Mouse (Mus musculus): ENCODE measurements around the gene Zfp654. TPM values are rescaled to one million over a fixed set of nuclear protein-coding genes. Genes with fewer than 3 reads are reported as not detected.

Zfp654 gene
- polyA plus RNA-seq, 2 experiments, result 8.0 to 8.1 TPM

DNA sequence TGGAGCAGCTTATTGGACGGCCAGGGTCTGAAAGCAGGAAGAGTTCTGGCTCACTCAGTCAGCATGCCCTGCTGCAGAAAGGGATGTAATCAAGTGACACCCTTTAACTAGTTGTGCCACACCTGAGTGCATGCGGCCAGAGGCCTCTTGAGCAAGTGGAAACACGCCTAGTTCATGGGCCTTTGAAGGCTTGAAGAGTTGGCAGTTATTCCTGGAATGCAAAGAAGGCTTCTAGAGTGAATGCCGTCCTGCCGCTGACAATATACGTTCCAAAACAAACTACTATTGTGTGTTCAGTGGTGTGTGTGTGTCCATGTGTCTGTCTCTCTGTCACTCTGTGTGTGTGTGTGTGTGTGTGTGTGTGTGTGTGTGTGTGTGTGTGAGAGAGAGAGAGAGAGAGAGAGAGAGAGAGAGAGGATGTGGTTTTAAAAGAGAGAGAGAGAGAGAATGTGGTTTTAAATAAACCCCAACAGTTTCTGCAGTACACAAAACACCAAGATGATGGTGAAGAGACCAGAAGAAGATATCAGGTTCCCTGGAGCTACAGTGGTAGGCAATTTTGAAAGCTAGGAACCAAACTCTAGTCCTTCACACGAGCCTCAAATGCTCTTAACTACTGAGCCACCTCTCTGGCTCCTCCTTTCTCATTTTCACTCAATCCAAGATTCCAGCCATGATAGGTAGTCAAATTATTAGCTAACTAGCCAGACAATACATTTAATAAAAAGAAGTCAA lies 93.6 kb downstream of the Zfp654 start:
- ATAC-seq (ENCODE audit: low FRiP score, low read depth), result no peak
- Histone ChIP-seq H3K9me3 (ENCODE audit: control insufficient read depth, low read length) (peaks cover 2% of the 10 kb centered on the region), H3K4me3 (replicated peaks; ENCODE audit: low read length) (no peak overlapping the region), H3K4me2 (replicated peaks; ENCODE audit: low read depth, low read length, severe bottlenecking) (no peak overlapping the region), H3K27me3 (ENCODE audit: control insufficient read depth, insufficient read depth, low read length) (no peaks in the 10 kb centered on the region), H3K4me1 (ENCODE audit: control insufficient read depth, insufficient read depth, low read length) (no peaks in the 10 kb centered on the region), H3K9ac (ENCODE audit: low read depth, low read length, severe bottlenecking) (no peak overlapping the region), H3K27ac (replicated peaks; ENCODE audit: low read depth, low read length) (no peak overlapping the region), H3K36me3 (ENCODE audit: control insufficient read depth, insufficient read depth, low read length) (peaks cover 5% of the 10 kb centered on the region; the same call in 1 of the 2 replicates)
- 77% methylated on average over 7 of the region's 7 CpGs for WGBS
- no peak for TF ChIP-seq POLR2A (IDR thresholded peaks at IDR 0.05; ENCODE audit: borderline replicate concordance, extremely low read depth, insufficient read depth, insufficient read length)
- DNase-seq (ENCODE audit: low spot score), result no peak

DNA sequence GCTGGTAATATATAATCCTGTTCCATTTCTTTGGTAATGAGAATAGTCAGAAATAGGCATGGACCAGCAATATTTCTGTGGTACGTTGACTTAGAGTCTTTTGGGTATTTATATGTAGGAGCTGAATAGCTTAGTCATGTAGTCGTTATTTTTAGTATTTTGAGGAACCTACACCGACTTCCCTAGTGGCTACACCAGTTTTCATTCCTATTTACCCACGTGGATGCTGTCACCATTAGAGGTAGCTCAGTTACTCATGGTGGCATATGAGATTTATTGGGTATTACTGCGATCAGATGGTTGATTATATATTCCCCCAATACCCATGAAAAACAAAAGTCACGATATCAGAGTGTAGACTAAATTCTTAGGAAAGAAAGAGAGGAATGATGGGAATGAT lies 95.1 kb downstream of the Zfp654 start:
- no peaks in the 10 kb centered on the region for H3K9me3 ChIP-seq (ENCODE audit: control insufficient read depth, low read length)
- no peak overlapping the region for H3K27ac ChIP-seq (replicated peaks; ENCODE audit: low read depth, low read length)

GRCm38 (mm10) chr16:64754743-64755139 lies 96.7 kb downstream of the Zfp654 start:
- Histone ChIP-seq H3K9me3 (ENCODE audit: control insufficient read depth, low read length) (no peaks in the 10 kb centered on the region), H3K36me3 (ENCODE audit: control insufficient read depth, insufficient read depth, low read length) (no peaks in the 10 kb centered on the region), H3K4me1 (ENCODE audit: control insufficient read depth, insufficient read depth, low read length) (no peaks in the 10 kb centered on the region), H3K4me3 (replicated peaks; ENCODE audit: low read length) (no peak overlapping the region), H3K27ac (replicated peaks; ENCODE audit: low read depth, low read length) (no peak overlapping the region), H3K9ac (ENCODE audit: low read depth, low read length, severe bottlenecking) (no peak overlapping the region), H3K27me3 (ENCODE audit: control insufficient read depth, insufficient read depth, low read length) (no peaks in the 10 kb centered on the region), H3K4me2 (replicated peaks; ENCODE audit: low read depth, low read length, severe bottlenecking) (no peak overlapping the region)
- DNase-seq (ENCODE audit: low spot score) (peak; percentile 79), ATAC-seq (ENCODE audit: low FRiP score, low read depth) (peak; percentile 33)
- WGBS, result 37% methylated on average over 3 of the region's 3 CpGs
- TF ChIP-seq POLR2A (IDR thresholded peaks at IDR 0.05; ENCODE audit: borderline replicate concordance, extremely low read depth, insufficient read depth, insufficient read length), result no peak

More for the DNA sequence above, 95.1 kb downstream of the Zfp654 start:
- no peaks in the 10 kb centered on the region for H3K27me3 ChIP-seq (ENCODE audit: control insufficient read depth, insufficient read depth, low read length)
- H3K4me1 ChIP-seq (ENCODE audit: control insufficient read depth, insufficient read depth, low read length), result no peaks in the 10 kb centered on the region
- ATAC-seq (ENCODE audit: low FRiP score, low read depth) (no peak), DNase-seq (ENCODE audit: low spot score) (no peak)
- no peak for TF ChIP-seq POLR2A (IDR thresholded peaks at IDR 0.05; ENCODE audit: borderline replicate concordance, extremely low read depth, insufficient read depth, insufficient read length)
- no peak overlapping the region for H3K4me3 ChIP-seq (replicated peaks; ENCODE audit: low read length)
- WGBS, result 66% methylated on average over 6 of the region's 6 CpGs
- no peak overlapping the region for H3K4me2 ChIP-seq (replicated peaks; ENCODE audit: low read depth, low read length, severe bottlenecking)
- H3K36me3 ChIP-seq (ENCODE audit: control insufficient read depth, insufficient read depth, low read length), result no peaks in the 10 kb centered on the region
- H3K9ac ChIP-seq (ENCODE audit: low read depth, low read length, severe bottlenecking), result no peak overlapping the region

DNA sequence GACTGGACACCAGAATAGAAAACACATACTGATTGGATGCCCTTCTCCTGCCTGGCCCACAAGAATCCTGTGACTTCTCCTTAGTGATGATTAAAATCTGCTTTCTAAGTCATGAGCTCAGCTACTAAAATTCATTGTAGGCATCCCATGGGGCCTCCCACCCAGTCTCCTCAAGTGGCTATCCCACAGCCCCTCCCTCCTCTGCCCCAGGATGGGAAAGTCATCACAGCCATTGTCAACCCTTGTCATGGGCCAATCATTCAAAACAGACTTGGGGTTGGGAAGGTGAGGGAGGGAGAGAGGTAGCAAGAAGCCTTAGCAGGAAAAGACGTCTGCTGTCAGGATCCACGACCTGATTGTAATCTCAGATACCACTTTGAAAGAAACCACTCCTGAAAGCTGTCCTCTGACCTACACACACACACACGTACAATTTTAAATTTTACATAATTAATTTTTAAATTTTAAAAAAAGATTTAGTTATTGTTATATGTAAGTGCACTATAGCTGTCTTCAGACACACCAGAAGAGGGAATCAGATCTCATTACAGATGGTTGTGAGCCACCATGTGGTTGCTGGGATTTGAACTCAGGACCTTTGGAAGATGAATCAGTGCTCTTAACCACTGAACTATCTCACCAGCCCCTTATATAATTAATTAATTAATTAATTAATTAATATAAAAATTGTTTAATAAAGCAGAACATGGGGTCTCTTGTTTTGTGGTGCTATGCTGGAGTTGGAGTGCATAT lies 97.3 kb downstream of the Zfp654 start:
- no peak for DNase-seq (ENCODE audit: low spot score)
- Histone ChIP-seq H3K9ac (ENCODE audit: low read depth, low read length, severe bottlenecking) (no peak overlapping the region), H3K4me1 (ENCODE audit: control insufficient read depth, insufficient read depth, low read length) (no peaks in the 10 kb centered on the region), H3K9me3 (ENCODE audit: control insufficient read depth, low read length) (no peaks in the 10 kb centered on the region), H3K4me3 (replicated peaks; ENCODE audit: low read length) (no peak overlapping the region), H3K4me2 (replicated peaks; ENCODE audit: low read depth, low read length, severe bottlenecking) (no peak overlapping the region), H3K27ac (replicated peaks; ENCODE audit: low read depth, low read length) (no peak overlapping the region), H3K36me3 (ENCODE audit: control insufficient read depth, insufficient read depth, low read length) (no peaks in the 10 kb centered on the region), H3K27me3 (ENCODE audit: control insufficient read depth, insufficient read depth, low read length) (no peaks in the 10 kb centered on the region)
- ATAC-seq (ENCODE audit: low FRiP score, low read depth), result no peak
- 69% methylated on average over 3 of the region's 3 CpGs for WGBS
- no peak for TF ChIP-seq POLR2A (IDR thresholded peaks at IDR 0.05; ENCODE audit: borderline replicate concordance, extremely low read depth, insufficient read depth, insufficient read length)

- Histone ChIP-seq H3K36me3 (ENCODE audit: control insufficient read depth, insufficient read depth, low read length) (no peaks in the 10 kb centered on the region), H3K27ac (replicated peaks; ENCODE audit: low read depth, low read length) (no peak overlapping the region), H3K4me3 (replicated peaks; ENCODE audit: low read length) (no peak overlapping the region), H3K9me3 (ENCODE audit: control insufficient read depth, low read length) (peaks cover 4% of the 10 kb centered on the region; the same call in 1 of the 2 replicates), H3K4me2 (replicated peaks; ENCODE audit: low read depth, low read length, severe bottlenecking) (no peak overlapping the region), H3K4me1 (ENCODE audit: control insufficient read depth, insufficient read depth, low read length) (no peaks in the 10 kb centered on the region), H3K27me3 (ENCODE audit: control insufficient read depth, insufficient read depth, low read length) (no peaks in the 10 kb centered on the region), H3K9ac (ENCODE audit: low read depth, low read length, severe bottlenecking) (no peak overlapping the region)
- DNase-seq (ENCODE audit: low spot score) (peak; percentile 85), ATAC-seq (ENCODE audit: low FRiP score, low read depth) (no peak)
- WGBS, result 6% methylated on average over 10 of the region's 10 CpGs
- no peak for TF ChIP-seq POLR2A (IDR thresholded peaks at IDR 0.05; ENCODE audit: borderline replicate concordance, extremely low read depth, insufficient read depth, insufficient read length)
These were observed 103.2 kb downstream of the Zfp654 start for GRCm38 (mm10) chr16:64748237-64748636.
